Mouse (Mus musculus) myocyte (in vitro differentiated cells): ENCODE data around the gene Btbd35f29.
"Not testable (repeated sequence)": the region's sequence is repeated elsewhere in the genome, so short reads cannot be mapped to it uniquely, and the experiment has no call there.

ENCODE experiments used
- CEBPB ChIP-seq: IDR thresholded peaks from 2 replicates; pipeline ENCODE4 v1.6.1; 2011; ENCODE audit warnings: mild to moderate bottlenecking, moderate library complexity; ENCODE audit not compliant: poor library complexity, insufficient read depth, severe bottlenecking
- E2F4 ChIP-seq: IDR thresholded peaks from one replicate; pipeline ENCODE4 v1.6.1; 2011; ENCODE audit warnings: mild to moderate bottlenecking, control low read depth, moderate library complexity; ENCODE audit not compliant: insufficient read depth
- MAX ChIP-seq: IDR thresholded peaks from one replicate; pipeline ENCODE4 v1.6.1; 2011; ENCODE audit warnings: low read depth, mild to moderate bottlenecking, control low read depth
- MYOD1 ChIP-seq, 3 experiments: IDR thresholded peaks; one replicate each; pipeline ENCODE4 v1.6.1; 2011; ENCODE audit warnings: control low read depth in 2 of 3, low read depth in 2 of 3, mild to moderate bottlenecking in 2 of 3, moderate library complexity in 1 of 3; ENCODE audit not compliant: insufficient read length in 2 of 3, control insufficient read depth in 1 of 3
- MYOG ChIP-seq, 3 experiments: IDR thresholded peaks; one replicate each; pipeline ENCODE4 v1.6.1; 2011; ENCODE audit warnings: control low read depth in 2 of 3, low read depth in 2 of 3, mild to moderate bottlenecking in 2 of 3; ENCODE audit not compliant: insufficient read length in 2 of 3, control insufficient read depth in 1 of 3, insufficient read depth in 1 of 3
- POLR2A ChIP-seq: IDR thresholded peaks from one replicate; pipeline ENCODE4 v1.6.1; 2011; ENCODE audit warnings: low read depth, mild to moderate bottlenecking, control low read depth, moderate library complexity; ENCODE audit not compliant: insufficient read length

GRCm38 (mm10) chrX:31145835-31146234 lies 28.4 kb downstream of the Btbd35f29 start:
- not testable (repeated sequence) for TF ChIP-seq CEBPB; POLR2A; MAX; MYOG (IDR thresholded peaks at IDR 0.05; ENCODE audit: control insufficient read depth in 1 of 3, insufficient read depth in 1 of 3, insufficient read length in 2 of 3, low read depth in 2 of 3); MYOD1 (IDR thresholded peaks at IDR 0.05; ENCODE audit: control insufficient read depth in 1 of 3, insufficient read length in 2 of 3, low read depth in 2 of 3); E2F4
